Mouse (Mus musculus): ENCODE data around the gene Tbc1d13. TPM values are rescaled to one million over a fixed set of nuclear protein-coding genes. Genes with fewer than 3 reads are reported as not detected.

Tbc1d13 gene
- polyA plus RNA-seq, 1 experiment from 2014 or later: 6.4 TPM

- under 1% methylated on average over 65 of the region's 75 CpGs for WGBS
- H3K27me3 ChIP-seq (ENCODE audit: insufficient read depth, low read length): no peaks in the 10 kb centered on the region
- H3K9ac ChIP-seq (ENCODE audit: low read depth, low read length): peak within 1 kb of the TSS; percentile 72
- DNase-seq (ENCODE audit: low spot score) (peak; percentile 82), ATAC-seq (replicated peaks; ENCODE audit: low FRiP score, low read depth) (peak; percentile 89)
- peak within 1 kb of the TSS; percentile 62 for H3K4me3 ChIP-seq (replicated peaks; ENCODE audit: low read depth, low read length)
- H3K4me2 ChIP-seq (ENCODE audit: low read length): peak within 1 kb of the TSS; percentile 97
- H3K27ac ChIP-seq: peak within 1 kb of the TSS; percentile 89
- H3K9me3 ChIP-seq (replicated peaks; ENCODE audit: low read length): no peaks in the 10 kb centered on the region
- peaks cover 5% of the 10 kb centered on the region; the same call in 1 of the 2 replicates for H3K4me1 ChIP-seq (replicated peaks; ENCODE audit: insufficient read depth, low read length)
- peaks cover 31% of the 10 kb centered on the region for H3K36me3 ChIP-seq (ENCODE audit: insufficient read depth, low read length)
- TF ChIP-seq CTCF (IDR thresholded peaks at IDR 0.05; ENCODE audit: low read depth): no peak
Observed at GRCm38 (mm10) chr2:30171371-30171996, 37.9 kb downstream of the Tbc1d13 start, which contains the start of gene Endog. Endog (plus strand) TSS chr2:30171493.

DNA sequence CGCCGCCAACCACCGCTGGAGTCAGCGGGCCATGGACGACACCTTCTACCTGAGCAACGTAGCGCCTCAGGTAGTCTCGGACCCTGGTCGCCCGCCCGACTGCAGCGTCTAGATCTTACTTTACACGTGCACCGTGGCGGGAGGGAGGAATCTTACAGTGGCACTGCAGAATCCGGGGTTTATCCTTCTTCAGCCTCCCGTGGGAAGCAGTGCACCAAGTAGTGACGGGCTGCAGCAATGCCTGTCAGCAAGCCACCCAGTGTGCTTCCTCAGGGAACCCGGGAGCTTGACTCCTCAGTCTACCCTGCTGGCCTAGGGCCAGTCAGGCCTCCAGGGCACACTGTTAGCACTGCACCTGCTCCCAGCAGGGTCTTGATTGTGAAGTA is 38.4 kb downstream of the Tbc1d13 start:
- peak; percentile 12; the same call in 1 of the 2 replicates for ATAC-seq (replicated peaks; ENCODE audit: low FRiP score, low read depth)
- peak overlapping the region; percentile 62 for H3K4me3 ChIP-seq (replicated peaks; ENCODE audit: low read depth, low read length)
- no peaks in the 10 kb centered on the region for H3K27me3 ChIP-seq (ENCODE audit: insufficient read depth, low read length)
- peaks cover 31% of the 10 kb centered on the region for H3K36me3 ChIP-seq (ENCODE audit: insufficient read depth, low read length)
- peak overlapping the region; percentile 97 for H3K4me2 ChIP-seq (ENCODE audit: low read length)
- no peaks in the 10 kb centered on the region for H3K9me3 ChIP-seq (replicated peaks; ENCODE audit: low read length)
- TF ChIP-seq CTCF (IDR thresholded peaks at IDR 0.05; ENCODE audit: low read depth): no peak
- no peak for DNase-seq (ENCODE audit: low spot score)
- WGBS: under 1% methylated on average over 19 of the region's 19 CpGs
- H3K9ac ChIP-seq (ENCODE audit: low read depth, low read length): peak overlapping the region; percentile 72
- H3K27ac ChIP-seq: peak overlapping the region; percentile 89; the same call in 1 of the 2 replicates
- H3K4me1 ChIP-seq (replicated peaks; ENCODE audit: insufficient read depth, low read length): peaks cover 5% of the 10 kb centered on the region

GRCm38 (mm10) chr2:30173541-30174240 is 40.1 kb downstream of the Tbc1d13 start:
- Histone ChIP-seq H3K4me1 (replicated peaks; ENCODE audit: insufficient read depth, low read length) (peaks cover 15% of the 10 kb centered on the region), H3K4me2 (ENCODE audit: low read length) (no peak overlapping the region), H3K27ac (no peak overlapping the region), H3K4me3 (replicated peaks; ENCODE audit: low read depth, low read length) (no peak overlapping the region), H3K27me3 (ENCODE audit: insufficient read depth, low read length) (no peaks in the 10 kb centered on the region), H3K36me3 (ENCODE audit: insufficient read depth, low read length) (peaks cover 31% of the 10 kb centered on the region), H3K9ac (ENCODE audit: low read depth, low read length) (no peak overlapping the region), H3K9me3 (replicated peaks; ENCODE audit: low read length) (no peaks in the 10 kb centered on the region)
- 95% methylated on average over 20 of the region's 20 CpGs for WGBS
- no peak for DNase-seq (ENCODE audit: low spot score)
- TF ChIP-seq CTCF (IDR thresholded peaks at IDR 0.05; ENCODE audit: low read depth): no peak
- ATAC-seq (replicated peaks; ENCODE audit: low FRiP score, low read depth): no peak

- no peaks in the 10 kb centered on the region for H3K27me3 ChIP-seq (ENCODE audit: insufficient read depth, low read length)
- no peak overlapping the region for H3K27ac ChIP-seq
- H3K4me3 ChIP-seq (replicated peaks; ENCODE audit: low read depth, low read length): no peak overlapping the region
- H3K4me1 ChIP-seq (replicated peaks; ENCODE audit: insufficient read depth, low read length): peaks cover 15% of the 10 kb centered on the region
- DNase-seq (ENCODE audit: low spot score) (no peak), ATAC-seq (replicated peaks; ENCODE audit: low FRiP score, low read depth) (no peak)
- no peaks in the 10 kb centered on the region for H3K9me3 ChIP-seq (replicated peaks; ENCODE audit: low read length)
- peaks cover 31% of the 10 kb centered on the region for H3K36me3 ChIP-seq (ENCODE audit: insufficient read depth, low read length)
- H3K9ac ChIP-seq (ENCODE audit: low read depth, low read length): no peak overlapping the region
- WGBS: 91% methylated on average over 8 of the region's 8 CpGs
- peak; percentile 40; the same call in 1 of the 2 replicates for TF ChIP-seq CTCF (IDR thresholded peaks at IDR 0.05; ENCODE audit: low read depth)
- H3K4me2 ChIP-seq (ENCODE audit: low read length): no peak overlapping the region
Observed at GRCm38 (mm10) chr2:30175897-30176296, 42.4 kb downstream of the Tbc1d13 start.

DNA sequence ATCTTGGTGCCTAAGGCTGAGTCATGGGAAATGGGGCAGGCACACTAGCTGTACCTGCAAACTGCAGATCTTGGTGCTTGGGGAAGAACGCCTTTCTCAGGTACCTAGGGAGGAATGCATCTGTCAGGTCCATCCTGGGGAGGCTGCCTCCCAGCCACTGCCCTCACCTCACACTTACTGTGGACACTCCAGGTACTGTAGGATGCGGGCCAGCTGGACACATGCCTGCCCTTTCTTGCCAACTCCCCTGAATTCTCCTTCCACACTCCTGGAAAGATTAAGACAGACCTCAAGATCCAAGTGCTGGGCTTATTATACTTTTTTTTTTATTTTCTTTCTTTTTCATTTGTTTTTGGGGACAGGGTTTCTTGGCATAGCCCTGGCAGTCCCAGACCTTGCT is 43.0 kb downstream of the Tbc1d13 start:
- no peaks in the 10 kb centered on the region for H3K9me3 ChIP-seq (replicated peaks; ENCODE audit: low read length)
- WGBS: 100% methylated on average over 2 of the region's 2 CpGs
- ATAC-seq (replicated peaks; ENCODE audit: low FRiP score, low read depth) (no peak), DNase-seq (ENCODE audit: low spot score) (no peak)
- H3K36me3 ChIP-seq (ENCODE audit: insufficient read depth, low read length): peaks cover 31% of the 10 kb centered on the region
- H3K27ac ChIP-seq: no peak overlapping the region
- no peak overlapping the region for H3K4me3 ChIP-seq (replicated peaks; ENCODE audit: low read depth, low read length)
- TF ChIP-seq CTCF (IDR thresholded peaks at IDR 0.05; ENCODE audit: low read depth): no peak
- H3K4me1 ChIP-seq (replicated peaks; ENCODE audit: insufficient read depth, low read length): peaks cover 15% of the 10 kb centered on the region
- no peaks in the 10 kb centered on the region for H3K27me3 ChIP-seq (ENCODE audit: insufficient read depth, low read length)
- no peak overlapping the region for H3K9ac ChIP-seq (ENCODE audit: low read depth, low read length)
- H3K4me2 ChIP-seq (ENCODE audit: low read length): no peak overlapping the region

DNA sequence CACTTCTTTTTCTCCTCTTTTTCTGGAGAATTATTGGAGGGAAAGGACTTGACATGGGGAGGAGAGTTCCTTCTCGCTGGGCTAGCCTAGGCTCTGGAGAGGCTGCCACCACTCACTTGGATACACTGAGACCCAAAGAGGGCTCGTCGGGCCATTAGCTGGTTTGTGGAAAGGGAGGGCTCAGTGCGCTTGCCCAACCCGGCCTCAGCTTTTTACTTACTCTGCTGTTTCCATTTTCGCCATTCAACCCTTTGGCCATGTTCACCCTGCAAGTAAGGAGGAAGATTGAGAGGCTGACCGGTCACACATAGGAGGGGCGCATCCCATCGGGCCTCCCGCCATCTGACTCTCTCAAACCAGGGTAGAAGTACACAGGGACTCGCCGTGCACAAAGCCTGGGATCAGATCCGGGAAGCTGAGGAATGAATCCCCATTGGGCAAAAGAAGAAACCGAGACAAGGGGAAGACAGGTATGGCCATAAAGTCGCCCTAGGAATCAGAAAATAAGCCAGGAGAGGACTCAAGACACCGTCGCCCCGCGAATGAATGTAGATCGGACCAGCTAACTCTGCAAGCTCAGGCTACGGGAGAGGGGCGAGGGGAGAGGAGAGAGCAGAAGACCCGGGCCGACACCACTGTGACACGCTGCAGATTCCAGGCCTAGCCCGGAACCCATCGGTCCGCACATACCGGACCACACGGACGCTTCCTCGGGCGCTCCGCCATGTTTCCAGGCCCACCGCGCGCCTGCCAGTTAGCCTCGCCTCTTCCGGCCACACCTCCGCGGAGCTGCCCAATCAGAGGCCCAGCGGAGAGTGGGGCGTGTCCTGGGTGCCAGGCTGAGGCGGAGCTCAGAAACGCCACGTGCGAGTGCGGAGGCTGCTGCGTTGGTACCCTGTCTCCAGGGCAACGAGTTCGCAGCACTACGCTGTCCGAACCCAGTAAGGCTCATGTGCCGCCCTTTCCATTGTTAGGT is 44.4 kb downstream of the Tbc1d13 start, which contains the start of gene Spout1:
Gene Spout1, minus strand, starts transcription at position 760 of the 976 bp plus-strand sequence.
- TF ChIP-seq CTCF (IDR thresholded peaks at IDR 0.05; ENCODE audit: low read depth): no peak; the same call in 1 of the 2 replicates
- Histone ChIP-seq H3K27ac (peak within 1 kb of the TSS; percentile 26; the same call in 1 of the 2 replicates), H3K9ac (ENCODE audit: low read depth, low read length) (peak within 1 kb of the TSS; percentile 78), H3K36me3 (ENCODE audit: insufficient read depth, low read length) (peaks cover 30% of the 10 kb centered on the region), H3K4me1 (replicated peaks; ENCODE audit: insufficient read depth, low read length) (peaks cover 10% of the 10 kb centered on the region), H3K9me3 (replicated peaks; ENCODE audit: low read length) (no peaks in the 10 kb centered on the region), H3K4me2 (ENCODE audit: low read length) (peak within 1 kb of the TSS; percentile 84), H3K4me3 (replicated peaks; ENCODE audit: low read depth, low read length) (peak within 1 kb of the TSS; percentile 65), H3K27me3 (ENCODE audit: insufficient read depth, low read length) (no peaks in the 10 kb centered on the region)
- ATAC-seq (replicated peaks; ENCODE audit: low FRiP score, low read depth): peak; percentile 97
- DNase-seq (ENCODE audit: low spot score): peak; percentile 98
- 3% methylated on average over 54 of the region's 54 CpGs for WGBS
